Mouse (Mus musculus) mouse embryonic stem cell (cell line): ENCODE results near the gene Lrrk1.

ENCODE experiments used
- in situ Hi-C, 2 experiments: fragments of 300-500 bp; cut with MboI; formaldehyde crosslinking; loops; 1 replicate in 1 of 2; 3 replicates in 1 of 2; pipeline ENCODE4 v1.14.3; 2019 to 2020; ENCODE audit warnings: low sequenced_read_pairs in 2 of 2, low pct_unique_long_range_greater_than_20kb in 1 of 2, mixed read lengths in 1 of 2; ENCODE audit not compliant: unreplicated experiment in 1 of 2

The Lrrk1 gene

DNA sequence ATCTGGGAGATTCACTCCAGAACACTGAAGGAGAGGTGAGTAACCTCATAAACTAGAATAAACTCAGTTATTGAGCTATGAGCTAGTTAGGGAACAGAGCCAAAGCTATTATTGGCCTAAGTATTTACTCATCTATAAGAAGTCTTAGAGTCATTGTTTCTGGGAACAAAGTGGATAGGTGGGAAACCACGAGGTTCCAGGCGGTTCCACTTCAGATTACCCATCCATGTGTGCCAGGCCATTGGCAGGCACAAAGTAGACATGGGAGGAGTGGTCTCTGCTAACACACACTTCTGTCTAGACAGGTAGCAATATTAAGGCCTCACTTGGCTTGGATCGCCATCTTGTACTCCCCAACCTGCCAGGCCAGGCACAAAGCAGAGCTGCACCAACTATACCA, 110.1 kb downstream of the Lrrk1 start:
- in situ Hi-C loops: no loop called here

DNA sequence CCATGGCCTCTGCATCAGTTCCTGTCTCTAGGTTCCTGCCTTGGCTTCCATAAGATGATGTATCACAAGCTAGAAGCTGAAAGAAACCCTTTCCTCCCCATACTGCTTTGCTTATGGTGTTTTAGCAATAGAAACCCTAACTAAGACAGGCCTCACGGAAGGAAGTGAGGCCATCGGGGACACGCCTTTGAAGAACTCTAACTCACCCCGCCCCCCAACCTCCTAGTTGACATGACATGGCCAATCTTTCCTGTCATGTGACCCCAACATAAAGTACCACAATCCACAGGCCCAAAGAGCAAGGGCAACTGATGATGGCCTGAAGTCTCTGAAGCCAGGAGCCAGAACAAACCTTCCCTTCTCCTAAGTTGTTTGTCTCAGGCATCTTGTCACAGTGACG, 114.7 kb downstream of the Lrrk1 start:
- in situ Hi-C loops: no loop called here

- in situ Hi-C loops: no loop called here
Measured at GRCm38 (mm10) chr7:66271226-66271625, 116.9 kb downstream of the Lrrk1 start.

DNA sequence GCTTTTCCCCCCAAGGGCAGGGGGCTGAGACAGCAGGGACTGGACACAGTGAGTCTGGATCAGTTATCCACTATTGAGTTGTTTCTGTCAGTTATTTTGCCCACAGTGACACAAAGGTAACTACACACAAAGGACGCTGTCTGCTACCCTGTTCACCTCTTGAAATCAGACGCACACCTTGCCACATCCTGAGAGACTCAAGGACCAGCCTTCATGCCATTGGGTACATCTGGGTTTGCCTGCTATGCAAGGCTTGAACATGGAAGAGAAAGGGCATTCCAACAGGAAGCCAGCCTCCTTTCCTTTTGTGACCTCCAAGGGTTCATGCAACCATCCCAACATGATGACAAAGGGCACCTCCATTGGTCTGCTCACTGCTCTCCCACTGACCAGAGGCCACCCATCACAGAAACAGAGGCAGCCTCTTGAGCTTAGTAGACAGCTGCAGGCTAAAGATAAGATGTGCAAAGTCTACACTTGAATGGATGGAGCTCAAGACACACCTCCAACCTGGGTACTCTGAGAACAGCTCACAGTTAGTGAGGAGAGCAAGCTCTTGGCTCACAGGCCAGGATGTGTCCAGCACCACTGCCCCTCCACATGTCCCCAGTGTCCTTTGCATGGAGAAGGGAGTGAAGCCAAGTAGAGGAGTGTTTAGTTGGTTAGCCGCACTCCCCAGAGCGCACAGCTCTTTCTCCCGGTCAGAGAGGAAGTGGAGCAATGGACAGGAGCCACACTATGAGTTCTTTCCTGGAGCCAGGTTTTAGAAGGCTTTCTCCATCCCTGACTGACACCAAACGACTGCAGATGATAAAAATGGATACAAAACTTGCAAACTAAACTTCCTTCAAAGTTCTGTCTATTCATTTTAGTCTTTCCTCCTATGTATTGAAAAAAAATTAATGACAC, 121.0 kb downstream of the Lrrk1 start:
- in situ Hi-C loops: no loop called here

GRCm38 (mm10) chr7:66263421-66263820, 124.7 kb downstream of the Lrrk1 start:
- in situ Hi-C loops: no loop called here

GRCm38 (mm10) chr7:66262570-66263156, 125.5 kb downstream of the Lrrk1 start:
- in situ Hi-C loops: no loop called here

GRCm38 (mm10) chr7:66260763-66261390, 127.3 kb downstream of the Lrrk1 start:
- in situ Hi-C loops: no loop called here

DNA sequence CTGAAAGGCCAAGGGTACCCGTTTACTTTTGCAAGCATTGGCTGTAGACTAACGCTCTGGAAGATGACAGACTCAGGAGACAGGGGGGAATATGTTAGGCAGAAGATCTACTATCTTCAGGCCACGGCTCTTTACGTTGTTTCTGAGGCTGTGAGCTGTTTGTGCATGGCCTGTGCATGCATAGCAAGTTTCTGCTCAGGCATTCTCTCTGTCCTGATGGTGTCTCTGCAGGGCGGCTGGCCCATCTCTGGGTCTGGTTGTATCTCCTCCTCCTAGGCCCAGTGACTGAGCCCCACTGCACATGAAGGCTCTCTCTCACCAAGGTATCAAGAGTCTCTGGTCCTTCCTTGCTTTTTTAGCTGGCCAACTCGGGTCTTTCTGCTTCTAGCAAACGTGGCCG, 127.9 kb downstream of the Lrrk1 start:
- in situ Hi-C loops: no loop called here

DNA sequence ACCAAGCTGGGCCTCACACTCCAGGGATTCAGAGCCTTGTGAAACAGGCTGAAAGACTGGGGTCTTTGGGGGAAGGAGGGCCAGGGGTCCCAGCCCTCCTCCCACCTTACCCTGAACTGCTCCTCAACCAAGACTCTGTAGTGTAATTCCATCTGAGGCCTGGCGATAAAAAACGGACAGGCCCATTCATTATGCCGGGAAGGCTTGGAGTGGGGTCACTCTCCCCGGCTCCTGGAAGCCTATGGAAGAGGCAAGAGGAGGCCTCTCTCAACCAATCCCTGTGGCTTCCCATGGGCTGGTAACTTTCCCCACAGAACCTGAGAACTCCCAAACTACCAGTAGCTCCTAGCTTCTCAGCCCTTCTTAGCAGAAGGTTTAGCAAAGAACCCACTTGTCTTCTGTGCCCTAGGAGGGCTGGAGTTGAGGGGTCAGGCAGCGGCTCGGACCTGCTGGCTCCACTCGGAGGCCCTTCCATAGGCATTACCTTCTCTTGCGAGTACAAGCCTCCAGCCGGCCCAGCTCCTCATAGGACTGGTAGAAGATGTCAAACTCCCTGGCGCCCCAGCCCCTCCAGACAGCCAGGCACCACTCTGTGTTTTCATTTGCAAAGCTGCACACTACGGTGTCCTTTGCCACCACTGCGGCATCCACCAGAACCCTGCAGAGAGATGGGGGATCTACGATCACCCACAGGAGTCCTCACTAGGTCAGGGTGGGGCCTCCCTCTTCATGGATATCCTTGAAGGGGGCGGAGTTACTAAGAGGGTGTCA, 128.5 kb downstream of the Lrrk1 start:
- in situ Hi-C loops: no loop called here

DNA sequence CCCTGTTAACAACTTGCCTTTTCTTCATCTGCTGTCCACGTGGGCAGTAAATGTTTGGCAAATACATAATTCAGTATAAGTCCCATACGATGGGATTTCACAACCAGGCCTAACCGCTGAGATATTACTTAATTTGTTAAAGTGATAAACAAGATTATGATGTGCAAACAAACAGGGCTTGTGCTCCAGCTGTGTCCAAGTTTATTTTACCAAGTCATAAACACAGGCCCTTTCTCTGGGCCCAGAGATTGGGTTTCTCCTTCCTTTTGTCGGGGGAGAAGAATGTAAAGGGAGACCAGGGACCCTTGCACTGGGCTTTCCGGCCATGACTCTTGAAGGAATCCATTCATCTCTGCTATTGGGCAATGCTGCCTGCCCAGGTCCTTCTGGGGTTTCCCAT, 129.2 kb downstream of the Lrrk1 start:
- in situ Hi-C loops: no loop called here

- in situ Hi-C loops: no loop called here
Measured at GRCm38 (mm10) chr7:66257232-66257631, 130.9 kb downstream of the Lrrk1 start.

DNA sequence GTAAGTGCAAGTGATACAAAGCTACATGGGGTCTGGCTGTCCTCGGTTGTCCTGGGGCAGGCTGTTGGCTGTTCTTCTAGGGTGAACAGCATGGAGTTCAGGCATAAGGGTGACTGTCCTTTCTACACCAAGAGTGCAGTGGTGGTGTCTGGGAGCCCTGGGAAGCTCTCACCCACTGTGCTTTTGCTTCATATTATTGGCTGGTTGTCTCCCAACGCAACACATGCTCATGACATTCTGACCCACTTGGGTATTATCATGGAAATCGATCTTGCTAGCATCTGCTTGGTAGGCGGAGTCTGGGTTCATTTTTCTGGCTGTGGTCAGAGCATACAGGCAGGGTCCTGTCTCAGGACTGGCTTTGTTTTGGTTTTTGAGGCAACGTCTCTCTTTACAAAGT, 131.7 kb downstream of the Lrrk1 start:
- in situ Hi-C loops: no loop called here

- in situ Hi-C loops: no loop called here
Measured at GRCm38 (mm10) chr7:66254993-66255392, 133.2 kb downstream of the Lrrk1 start.

- in situ Hi-C loops: no loop called here
Measured at GRCm38 (mm10) chr7:66253975-66254651, 134.0 kb downstream of the Lrrk1 start.

DNA sequence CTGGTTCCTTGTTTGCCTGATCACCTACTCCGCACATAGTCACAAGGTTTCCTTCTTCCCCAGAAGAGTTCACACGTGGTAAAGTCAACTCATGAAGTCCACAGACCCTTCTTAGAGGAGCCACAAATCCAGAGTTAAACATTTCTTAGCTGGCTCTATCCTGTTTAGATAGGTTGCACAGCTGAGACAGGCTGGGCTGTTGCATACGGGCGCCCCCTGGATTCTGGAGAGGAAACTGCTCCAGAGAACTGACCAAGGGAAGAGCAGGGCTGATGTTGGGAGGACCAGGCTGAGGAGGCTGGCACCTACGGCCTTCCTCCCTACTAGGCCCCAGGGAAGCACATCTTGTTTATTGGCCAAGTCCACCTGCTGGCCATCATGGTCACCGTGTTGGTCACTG, 138.1 kb downstream of the Lrrk1 start:
- in situ Hi-C loops: no loop called here

DNA sequence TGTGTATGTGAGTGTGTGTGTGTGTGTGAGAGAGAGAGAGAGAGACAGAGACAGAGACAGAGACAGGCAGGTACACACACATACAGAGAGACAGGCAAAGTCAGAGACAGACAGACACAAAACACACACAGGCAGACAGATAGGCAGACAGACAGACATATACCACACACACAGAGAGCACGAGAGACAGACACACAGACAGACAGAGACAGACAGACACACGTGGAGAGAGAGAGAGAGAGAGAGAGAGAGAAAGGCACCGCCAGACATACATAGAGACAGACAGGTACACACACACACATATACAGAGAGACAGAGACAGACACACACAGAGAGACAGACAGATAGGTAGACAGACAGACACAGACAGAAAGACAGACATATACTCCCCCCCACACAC, 138.7 kb downstream of the Lrrk1 start:
- in situ Hi-C loops: no loop called here

- in situ Hi-C loops: no loop called here
Measured at GRCm38 (mm10) chr7:66249020-66249419, 139.1 kb downstream of the Lrrk1 start.

- in situ Hi-C loops: no loop called here
Measured at GRCm38 (mm10) chr7:66248270-66248669, 139.9 kb downstream of the Lrrk1 start.
